Mouse (Mus musculus) heart, postnatal 0 days (tissue): ENCODE measurements at regions not wholly inside any gene's neighbourhood (a gene's known extent, or its start where the extent isn't known, plus 50 kb on each side); places are given as distances from the start of the nearest gene placed in this dataset.

Source experiments
- CTCF ChIP-seq: IDR thresholded peaks from 2 replicates; pipeline ENCODE4 v1.5.1; 2016; ENCODE audit warnings: antibody characterized with exemption, control low read depth, low read depth
- EP300 ChIP-seq: IDR thresholded peaks from 2 replicates; pipeline ENCODE4 v1.6.1; 2016; ENCODE audit warnings: antibody characterized with exemption, low read depth

GRCm38 (mm10) chr8:31713321-31714076 lies 1715.0 kb upstream of the 5930422O12Rik start:
- no peak for TF ChIP-seq CTCF
- no peak for TF ChIP-seq EP300
